Mouse (Mus musculus) urinary bladder, postnatal 10 days (tissue): ENCODE results near the gene Gm21992.

Source experiments
- DNase-seq: peaks from one replicate; pipeline ENCODE4 v3.0.0; 2022; ENCODE audit warnings: low spot score

Gm21992 gene

GRCm38 (mm10) chr19:4811063-4811908 is at the start of gene Gm21992, which contains the start of gene Rbm14:
Gm21992 (minus strand) TSS chr19:4811612.
Rbm14 (minus strand) TSS chr19:4811634.
- peak; percentile 92 for DNase-seq

GRCm38 (mm10) chr19:4859081-4859480 is 47.7 kb upstream of the Gm21992 start:
- DNase-seq = no peak

GRCm38 (mm10) chr19:4855951-4856350 is 44.5 kb upstream of the Gm21992 start:
- no peak for DNase-seq

GRCm38 (mm10) chr19:4855470-4855820 is 44.0 kb upstream of the Gm21992 start:
- DNase-seq = no peak

- DNase-seq = peak; percentile 51
Observed at GRCm38 (mm10) chr19:4854552-4855469, 43.4 kb upstream of the Gm21992 start, which contains the start of gene Ctsf. Ctsf (plus strand) TSS chr19:4855130.

GRCm38 (mm10) chr19:4850281-4850680 is 38.9 kb upstream of the Gm21992 start:
- no peak for DNase-seq

- no peak for DNase-seq
Observed at GRCm38 (mm10) chr19:4849800-4850199, 38.4 kb upstream of the Gm21992 start.

GRCm38 (mm10) chr19:4847490-4847889 is 36.1 kb upstream of the Gm21992 start:
- DNase-seq = no peak

- DNase-seq = no peak
Observed at GRCm38 (mm10) chr19:4845846-4846245, 34.4 kb upstream of the Gm21992 start.

GRCm38 (mm10) chr19:4842611-4843010 is 31.2 kb upstream of the Gm21992 start:
- DNase-seq = no peak

GRCm38 (mm10) chr19:4840848-4841247 is 29.4 kb upstream of the Gm21992 start:
- DNase-seq = no peak

- DNase-seq = peak; percentile 84
Observed at GRCm38 (mm10) chr19:4839149-4839548, 27.7 kb upstream of the Gm21992 start, which contains the start of the genes Ccs and Ccdc87. Ccs (minus strand) TSS chr19:4839332. Ccdc87 (plus strand) TSS chr19:4839366.

- DNase-seq = no peak
Observed at GRCm38 (mm10) chr19:4838526-4839140, 27.2 kb upstream of the Gm21992 start.

GRCm38 (mm10) chr19:4837049-4837448 is 25.6 kb upstream of the Gm21992 start:
- DNase-seq = no peak

GRCm38 (mm10) chr19:4836096-4836495 is 24.7 kb upstream of the Gm21992 start:
- no peak for DNase-seq

- no peak for DNase-seq
Observed at GRCm38 (mm10) chr19:4833977-4834376, 22.6 kb upstream of the Gm21992 start.

- no peak for DNase-seq
Observed at GRCm38 (mm10) chr19:4829156-4829555, 17.7 kb upstream of the Gm21992 start.

- no peak for DNase-seq
Observed at GRCm38 (mm10) chr19:4828444-4829114, 17.2 kb upstream of the Gm21992 start.

GRCm38 (mm10) chr19:4820678-4821303 is 9.4 kb upstream of the Gm21992 start:
- no peak for DNase-seq

- no peak for DNase-seq
Observed at GRCm38 (mm10) chr19:4817182-4817835, 5.9 kb upstream of the Gm21992 start.

GRCm38 (mm10) chr19:4813015-4813414 is 1.6 kb upstream of the Gm21992 start:
- no peak for DNase-seq
